Mouse (Mus musculus) neural tube, embryonic 15.5 days (tissue): ENCODE results near the gene Olfr27. TPM values are rescaled to one million over a fixed set of nuclear protein-coding genes. Genes with fewer than 3 reads are reported as not detected.

Experiments used
- ATAC-seq: fragments of 200-750 bp; cut with Nextera tagmentation; 2 replicates; pipeline ENCODE4 v1.8.0; 2017; ENCODE audit warnings: mild to moderate bottlenecking, moderate TSS enrichment, moderate library complexity; ENCODE audit not compliant: low FRiP score
- H3K27ac ChIP-seq: fragments of 300-500 bp; sonication (generic); replicated peaks from 2 replicates; pipeline ENCODE4 v1.5.1; 2015; ENCODE audit warnings: mild to moderate bottlenecking, inconsistent platforms
- H3K27me3 ChIP-seq: fragments of 300-500 bp; sonication (generic); replicated peaks from 2 replicates; pipeline ENCODE4 v1.6.1; 2015; ENCODE audit warnings: inconsistent platforms
- H3K36me3 ChIP-seq: fragments of 300-500 bp; sonication (generic); 2 replicates; pipeline ENCODE4 v1.6.1; 2015; ENCODE audit warnings: inconsistent platforms
- H3K4me1 ChIP-seq: fragments of 300-500 bp; sonication (generic); 2 replicates; pipeline ENCODE4 v1.6.1; 2015; ENCODE audit warnings: inconsistent platforms
- H3K4me2 ChIP-seq: fragments of 300-500 bp; sonication (generic); 2 replicates; pipeline ENCODE4 v1.6.1; 2015; ENCODE audit warnings: inconsistent platforms, mild to moderate bottlenecking, moderate library complexity
- H3K4me3 ChIP-seq: fragments of 300-500 bp; sonication (generic); replicated peaks from 2 replicates; pipeline ENCODE4 v1.5.1; 2015; ENCODE audit warnings: mild to moderate bottlenecking, inconsistent platforms
- H3K9ac ChIP-seq: fragments of 300-500 bp; sonication (generic); replicated peaks from 2 replicates; pipeline ENCODE4 v1.6.1; 2015; ENCODE audit warnings: mild to moderate bottlenecking, inconsistent platforms
- H3K9me3 ChIP-seq: fragments of 300-500 bp; sonication (generic); replicated peaks from 2 replicates; pipeline ENCODE4 v1.6.1; 2016; ENCODE audit warnings: inconsistent platforms
- WGBS: fragments of 180-500 bp; shearing (Covaris S2); methylation state at CpG from one replicate; pipeline ENCODE4 v1.1.7; 2015; ENCODE audit warnings: mixed read lengths; 5-methylcytosine and 5-hydroxymethylcytosine counted together
- polyA plus RNA-seq: library from polyadenylated mRNA; unstranded; fragments of >200 nt; fragmentation: Nextera tagmentation; extraction: Ambion mirVana; gene quantifications from 2 replicates; pipeline ENCODE4 v1.2.1, GENCODE M21; 2015

Gene Olfr27
- polyA plus RNA-seq = not detected in 2 replicates

GRCm38 (mm10) chr9:39127831-39128230 is at the start of gene Olfr27:
Gene Olfr27, plus strand, starts transcription at chr9:39128131.
- H3K4me1 ChIP-seq = no peaks in the 10 kb centered on the region
- H3K36me3 ChIP-seq = no peaks in the 10 kb centered on the region
- H3K9ac ChIP-seq = no peak within 1 kb of the TSS
- no peak within 1 kb of the TSS for H3K4me2 ChIP-seq
- no peak within 1 kb of the TSS for H3K4me3 ChIP-seq
- ATAC-seq = no peak
- no peaks in the 10 kb centered on the region for H3K27me3 ChIP-seq
- H3K9me3 ChIP-seq = no peaks in the 10 kb centered on the region
- H3K27ac ChIP-seq = no peak within 1 kb of the TSS

GRCm38 (mm10) chr9:39078787-39079186 is 49.1 kb upstream of the Olfr27 start, which contains the start of gene Olfr938:
Gene Olfr938, minus strand, starts transcription at chr9:39078887.
- no peak within 1 kb of the TSS for H3K4me3 ChIP-seq
- H3K4me2 ChIP-seq = no peak within 1 kb of the TSS
- no peaks in the 10 kb centered on the region for H3K27me3 ChIP-seq
- WGBS = 91% methylated on average over 2 of the region's 2 CpGs
- no peaks in the 10 kb centered on the region for H3K9me3 ChIP-seq
- no peak within 1 kb of the TSS for H3K27ac ChIP-seq
- no peaks in the 10 kb centered on the region for H3K36me3 ChIP-seq
- no peak for ATAC-seq
- H3K9ac ChIP-seq = no peak within 1 kb of the TSS
- no peaks in the 10 kb centered on the region for H3K4me1 ChIP-seq

- WGBS = 89% methylated on average over 1 of the region's 1 CpGs
- H3K9ac ChIP-seq = no peak overlapping the region
Observed at GRCm38 (mm10) chr9:39127326-39127725, 605 bp upstream of the Olfr27 start.

GRCm38 (mm10) chr9:39152401-39152800 is 24.5 kb downstream of the Olfr27 start:
- H3K9ac ChIP-seq = no peak overlapping the region
- H3K4me1 ChIP-seq = no peaks in the 10 kb centered on the region
- no peak overlapping the region for H3K4me2 ChIP-seq
- WGBS = 63% methylated on average over 1 of the region's 1 CpGs
- no peak for ATAC-seq
- no peak overlapping the region for H3K27ac ChIP-seq
- H3K36me3 ChIP-seq = no peaks in the 10 kb centered on the region
- H3K9me3 ChIP-seq = no peaks in the 10 kb centered on the region
- H3K4me3 ChIP-seq = no peak overlapping the region
- no peaks in the 10 kb centered on the region for H3K27me3 ChIP-seq

More at GRCm38 (mm10) chr9:39127326-39127725, 605 bp upstream of the Olfr27 start:
- Histone ChIP-seq H3K4me1 (no peaks in the 10 kb centered on the region), H3K4me2 (no peak overlapping the region), H3K27me3 (no peaks in the 10 kb centered on the region), H3K4me3 (no peak overlapping the region), H3K27ac (no peak overlapping the region), H3K9me3 (no peaks in the 10 kb centered on the region), H3K36me3 (no peaks in the 10 kb centered on the region)
- ATAC-seq = no peak

GRCm38 (mm10) chr9:39166004-39166403 is 38.1 kb downstream of the Olfr27 start, which contains the start of gene Olfr943:
Gene Olfr943, plus strand, starts transcription at chr9:39166304.
- H3K4me2 ChIP-seq = no peak within 1 kb of the TSS
- H3K9me3 ChIP-seq = no peaks in the 10 kb centered on the region
- H3K27ac ChIP-seq = no peak within 1 kb of the TSS
- no peak within 1 kb of the TSS for H3K4me3 ChIP-seq
- no peaks in the 10 kb centered on the region for H3K27me3 ChIP-seq
- no peak within 1 kb of the TSS for H3K9ac ChIP-seq
- no peaks in the 10 kb centered on the region for H3K4me1 ChIP-seq
- ATAC-seq = no peak
- 94% methylated on average over 5 of the region's 5 CpGs for whole genome bisulfite sequencing
- H3K36me3 ChIP-seq = no peaks in the 10 kb centered on the region

Other genes starting within 250 kb of the Olfr27 start
- gene Olfr930, start 198.3 kb upstream of the Olfr27 start, polyA plus RNA-seq = not detected in 2 replicates
- gene Olfr933, start 155.8 kb upstream of the Olfr27 start, polyA plus RNA-seq = not detected in 2 replicates
- gene Olfr934, start 139.8 kb upstream of the Olfr27 start, polyA plus RNA-seq = not detected in 2 replicates
- not detected in 2 replicates for gene Olfr935, start 128.4 kb upstream of the Olfr27 start, polyA plus RNA-seq
- gene Olfr146, start 104.8 kb upstream of the Olfr27 start, polyA plus RNA-seq = not detected in 2 replicates
- not detected in 2 replicates for gene Olfr937, start 63.2 kb upstream of the Olfr27 start, polyA plus RNA-seq
- gene Olfr938, start 49.2 kb upstream of the Olfr27 start, polyA plus RNA-seq = not detected in 2 replicates
- gene Olfr943, start 38.2 kb downstream of the Olfr27 start, polyA plus RNA-seq = not detected in 2 replicates
- not detected in 2 replicates for gene Olfr944, start 73.8 kb downstream of the Olfr27 start, polyA plus RNA-seq
- not detected in 2 replicates for gene Olfr1537, start 121.9 kb downstream of the Olfr27 start, polyA plus RNA-seq
- not detected in 2 replicates for gene Olfr945, start 148.7 kb downstream of the Olfr27 start, polyA plus RNA-seq
- not detected in 2 replicates for gene Olfr948, start 197.9 kb downstream of the Olfr27 start, polyA plus RNA-seq